Mouse (Mus musculus) megakaryocyte, embryonic 14.5 days (primary cell): Measurements from ENCODE around the gene Nxph1. TPM values are rescaled to one million over a fixed set of nuclear protein-coding genes. Genes with fewer than 3 reads are reported as not detected.

Experiments used
- H3K27me3 ChIP-seq: replicated peaks from 2 replicates; pipeline ENCODE3; 2012; ENCODE audit warnings: inconsistent platforms
- H3K36me3 ChIP-seq: replicated peaks from 2 replicates; pipeline ENCODE3; 2012; ENCODE audit warnings: low read length, inconsistent platforms, mixed read lengths
- H3K4me1 ChIP-seq: 2 replicates; pipeline ENCODE4 v1.6.1; 2012; ENCODE audit warnings: inconsistent platforms
- H3K4me3 ChIP-seq: replicated peaks from 2 replicates; pipeline ENCODE3; 2012; ENCODE audit warnings: moderate library complexity, mild to moderate bottlenecking, inconsistent platforms
- H3K9me3 ChIP-seq: 2 replicates; pipeline ENCODE4 v1.6.1; 2012; ENCODE audit warnings: inconsistent platforms
- FLI1 ChIP-seq: IDR thresholded peaks from 2 replicates; pipeline ENCODE4 v1.6.1; 2012; ENCODE audit warnings: low read length, inconsistent platforms, mixed read lengths
- GATA1 ChIP-seq: IDR thresholded peaks from 3 replicates; pipeline ENCODE4 v1.6.1; 2012; ENCODE audit warnings: mixed read lengths, low read length, inconsistent platforms, borderline replicate concordance
- polyA plus RNA-seq: library from polyadenylated mRNA; stranded (reverse); fragments of >175 nt; gene quantifications from 2 replicates; pipeline ENCODE4 v1.2.3, GENCODE M21; 2012; ENCODE audit warnings: low replicate concordance; ENCODE audit not compliant: insufficient read depth

Gene Nxph1
- polyA plus RNA-seq, 1 experiment: not detected

- H3K27me3 ChIP-seq: peaks cover 50% of the 10 kb centered on the region
- H3K4me1 ChIP-seq: no peaks in the 10 kb centered on the region; the same call in 1 of the 2 replicates
- H3K4me3 ChIP-seq: no peak overlapping the region
- H3K9me3 ChIP-seq: peaks cover 14% of the 10 kb centered on the region; the same call in 1 of the 2 replicates
- no peaks in the 10 kb centered on the region for H3K36me3 ChIP-seq
- no peak for TF ChIP-seq GATA1
- TF ChIP-seq FLI1: no peak
Observed at GRCm38 (mm10) chr6:8958081-8958919, 10.1 kb downstream of the Nxph1 start.

- no peak for TF ChIP-seq GATA1
- no peak for TF ChIP-seq FLI1
- Histone ChIP-seq H3K9me3 (peaks cover 14% of the 10 kb centered on the region; the same call in 1 of the 2 replicates), H3K36me3 (no peaks in the 10 kb centered on the region), H3K4me1 (no peaks in the 10 kb centered on the region; the same call in 1 of the 2 replicates), H3K27me3 (peaks cover 40% of the 10 kb centered on the region), H3K4me3 (no peak overlapping the region)
Observed at GRCm38 (mm10) chr6:8959810-8960209, 11.6 kb downstream of the Nxph1 start.

GRCm38 (mm10) chr6:8970576-8970975 lies 22.3 kb downstream of the Nxph1 start:
- no peak for TF ChIP-seq FLI1
- no peak for TF ChIP-seq GATA1
- H3K4me1 ChIP-seq: no peaks in the 10 kb centered on the region
- no peaks in the 10 kb centered on the region for H3K36me3 ChIP-seq
- H3K27me3 ChIP-seq: no peaks in the 10 kb centered on the region
- H3K4me3 ChIP-seq: no peak overlapping the region
- no peaks in the 10 kb centered on the region for H3K9me3 ChIP-seq

GRCm38 (mm10) chr6:8979237-8979871 lies 31.1 kb downstream of the Nxph1 start:
- H3K4me1 ChIP-seq: no peaks in the 10 kb centered on the region

GRCm38 (mm10) chr6:8996301-8996943 lies 48.2 kb downstream of the Nxph1 start:
- no peak for TF ChIP-seq GATA1
- no peak for TF ChIP-seq FLI1
- no peaks in the 10 kb centered on the region for H3K4me1 ChIP-seq
- no peak overlapping the region for H3K4me3 ChIP-seq
- H3K9me3 ChIP-seq: no peaks in the 10 kb centered on the region
- H3K36me3 ChIP-seq: no peaks in the 10 kb centered on the region
- H3K27me3 ChIP-seq: no peaks in the 10 kb centered on the region

More at GRCm38 (mm10) chr6:8979237-8979871, 31.1 kb downstream of the Nxph1 start:
- H3K27me3 ChIP-seq: no peaks in the 10 kb centered on the region
- TF ChIP-seq FLI1 (no peak), GATA1 (no peak)
- no peak overlapping the region for H3K4me3 ChIP-seq
- H3K9me3 ChIP-seq: no peaks in the 10 kb centered on the region
- no peaks in the 10 kb centered on the region for H3K36me3 ChIP-seq

GRCm38 (mm10) chr6:8997326-8997725 lies 49.1 kb downstream of the Nxph1 start:
- TF ChIP-seq FLI1: no peak
- TF ChIP-seq GATA1: no peak
- no peaks in the 10 kb centered on the region for H3K9me3 ChIP-seq
- H3K4me1 ChIP-seq: no peaks in the 10 kb centered on the region
- H3K27me3 ChIP-seq: no peaks in the 10 kb centered on the region
- H3K36me3 ChIP-seq: no peaks in the 10 kb centered on the region
- no peak overlapping the region for H3K4me3 ChIP-seq

GRCm38 (mm10) chr6:9002686-9003085 lies 54.5 kb downstream of the Nxph1 start:
- Histone ChIP-seq H3K27me3 (no peaks in the 10 kb centered on the region), H3K4me3 (no peak overlapping the region), H3K36me3 (no peaks in the 10 kb centered on the region), H3K9me3 (no peaks in the 10 kb centered on the region), H3K4me1 (no peaks in the 10 kb centered on the region)
- TF ChIP-seq GATA1 (no peak), FLI1 (no peak)

- no peaks in the 10 kb centered on the region for H3K36me3 ChIP-seq
- no peak overlapping the region for H3K4me3 ChIP-seq
- H3K4me1 ChIP-seq: no peaks in the 10 kb centered on the region
- no peak for TF ChIP-seq GATA1
- H3K9me3 ChIP-seq: no peaks in the 10 kb centered on the region
- H3K27me3 ChIP-seq: no peaks in the 10 kb centered on the region
Observed at GRCm38 (mm10) chr6:9026631-9027030, 78.4 kb downstream of the Nxph1 start.

- Histone ChIP-seq H3K4me3 (no peak overlapping the region), H3K4me1 (no peaks in the 10 kb centered on the region), H3K36me3 (no peaks in the 10 kb centered on the region), H3K27me3 (no peaks in the 10 kb centered on the region), H3K9me3 (no peaks in the 10 kb centered on the region)
- TF ChIP-seq GATA1 (no peak), FLI1 (no peak)
Observed at GRCm38 (mm10) chr6:9027146-9027545, 78.9 kb downstream of the Nxph1 start.

- Histone ChIP-seq H3K27me3 (no peaks in the 10 kb centered on the region), H3K9me3 (no peaks in the 10 kb centered on the region), H3K4me3 (no peak overlapping the region)
Observed at GRCm38 (mm10) chr6:9028501-9028900, 80.3 kb downstream of the Nxph1 start.

More at GRCm38 (mm10) chr6:9028501-9028900, 80.3 kb downstream of the Nxph1 start:
- Histone ChIP-seq H3K36me3 (no peaks in the 10 kb centered on the region), H3K4me1 (no peaks in the 10 kb centered on the region)
- TF ChIP-seq FLI1 (no peak), GATA1 (no peak)
